Mouse (Mus musculus) erythroblast, embryonic 14.5 days (primary cell): ENCODE results near the gene Irx3. TPM values are rescaled to one million over a fixed set of nuclear protein-coding genes. Genes with fewer than 3 reads are reported as not detected.

Source experiments
- H3K27me3 ChIP-seq: 2 replicates; pipeline ENCODE4 v1.6.1; 2012; ENCODE audit warnings: inconsistent platforms; ENCODE audit not compliant: control insufficient read depth
- H3K36me3 ChIP-seq: 2 replicates; pipeline ENCODE4 v1.6.1; 2012; ENCODE audit warnings: mild to moderate bottlenecking, inconsistent platforms; ENCODE audit not compliant: control insufficient read depth
- H3K4me1 ChIP-seq: 2 replicates; pipeline ENCODE4 v1.6.1; 2012; ENCODE audit warnings: inconsistent platforms; ENCODE audit not compliant: control insufficient read depth
- H3K4me3 ChIP-seq: replicated peaks from 2 replicates; pipeline ENCODE3; 2012; ENCODE audit warnings: moderate library complexity, mild to moderate bottlenecking, inconsistent platforms
- H3K9me3 ChIP-seq: 2 replicates; pipeline ENCODE4 v1.6.1; 2012; ENCODE audit warnings: low read length, inconsistent platforms, mixed read lengths; ENCODE audit not compliant: control insufficient read depth
- GATA1 ChIP-seq: IDR thresholded peaks from 2 replicates; pipeline ENCODE4 v1.6.1; 2012; ENCODE audit warnings: low read length, inconsistent platforms, mixed read lengths
- TAL1 ChIP-seq: IDR thresholded peaks from 3 replicates; pipeline ENCODE4 v1.6.1; 2012; ENCODE audit warnings: low read length, inconsistent platforms, mixed read lengths
- polyA plus RNA-seq: library from polyadenylated mRNA; stranded (reverse); fragments of >175 nt; gene quantifications from 2 replicates; pipeline ENCODE4 v1.2.3, GENCODE M21; 2012

Gene Irx3
- polyA plus RNA-seq, 1 experiment: not detected

- TF ChIP-seq GATA1 (no peak), TAL1 (no peak)
- Histone ChIP-seq H3K9me3 (no peaks in the 10 kb centered on the region), H3K4me1 (no peaks in the 10 kb centered on the region), H3K27me3 (peaks cover 6% of the 10 kb centered on the region; the same call in 1 of the 2 replicates), H3K36me3 (no peaks in the 10 kb centered on the region), H3K4me3 (no peak overlapping the region)
These were observed 51.1 kb downstream of the Irx3 start for GRCm38 (mm10) chr8:91750794-91751125.

DNA sequence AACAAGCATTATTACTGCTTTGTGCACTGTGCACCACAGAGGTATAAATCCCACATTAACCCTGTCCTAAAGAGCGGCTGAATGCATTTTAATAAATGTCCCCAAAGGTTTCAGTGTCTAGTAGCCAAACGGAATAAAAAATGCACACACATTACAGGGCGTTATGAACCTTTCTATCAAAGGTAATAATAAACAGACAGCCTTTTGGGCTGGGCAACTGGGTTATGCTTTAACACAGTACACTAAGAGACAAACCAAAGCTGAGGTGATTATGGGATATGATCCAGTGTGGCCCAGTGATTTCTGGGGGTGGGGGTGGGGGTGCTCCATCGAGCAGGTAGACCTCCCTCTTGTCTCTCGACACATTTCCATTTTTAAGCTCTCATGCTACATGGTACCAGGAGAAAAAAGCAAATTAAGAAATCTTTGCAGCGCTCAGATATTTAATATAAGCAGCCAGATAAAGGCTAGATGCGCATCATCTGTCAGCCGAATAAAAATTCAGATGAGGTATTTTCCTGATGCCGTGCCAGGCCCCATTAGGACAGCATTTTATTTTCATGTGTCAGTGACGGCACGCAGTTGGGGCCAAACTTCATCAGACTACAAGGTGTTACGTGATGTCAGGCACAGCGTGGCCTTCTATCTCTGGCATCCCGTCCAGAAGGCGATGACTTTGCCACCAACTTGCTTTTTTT lies 51.6 kb downstream of the Irx3 start:
- H3K9me3 ChIP-seq: no peaks in the 10 kb centered on the region
- TF ChIP-seq TAL1: no peak
- TF ChIP-seq GATA1: no peak
- H3K4me1 ChIP-seq: no peaks in the 10 kb centered on the region
- no peaks in the 10 kb centered on the region for H3K36me3 ChIP-seq
- H3K4me3 ChIP-seq: no peak overlapping the region
- peaks cover 6% of the 10 kb centered on the region; the same call in 1 of the 2 replicates for H3K27me3 ChIP-seq

DNA sequence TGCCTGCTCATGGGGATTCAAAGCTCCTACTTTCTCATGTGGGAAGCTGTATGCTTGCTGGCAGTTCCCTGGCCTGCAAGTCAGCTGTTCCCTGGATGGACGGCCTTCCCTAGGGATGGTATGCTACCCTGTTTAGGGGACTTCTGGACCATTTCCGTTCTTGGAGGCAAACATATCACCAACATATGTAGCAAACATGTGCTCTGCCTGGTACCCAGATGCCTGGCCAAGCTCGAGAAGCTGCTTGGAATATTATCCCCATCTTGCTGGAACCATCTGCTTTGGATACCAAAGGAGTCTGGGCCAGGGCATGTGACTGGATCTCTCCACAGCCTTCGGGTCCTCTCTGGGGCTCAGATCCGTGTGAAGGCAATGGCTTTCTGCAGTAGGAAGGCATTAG lies 52.5 kb downstream of the Irx3 start:
- H3K36me3 ChIP-seq: no peaks in the 10 kb centered on the region
- TF ChIP-seq TAL1 (no peak), GATA1 (no peak)
- H3K4me3 ChIP-seq: no peak overlapping the region
- H3K27me3 ChIP-seq: peaks cover 6% of the 10 kb centered on the region; the same call in 1 of the 2 replicates
- H3K9me3 ChIP-seq: no peaks in the 10 kb centered on the region
- H3K4me1 ChIP-seq: no peaks in the 10 kb centered on the region
